Mouse (Mus musculus): ENCODE results near the gene Ovol3. TPM values are rescaled to one million over a fixed set of nuclear protein-coding genes. Genes with fewer than 3 reads are reported as not detected.

The Ovol3 gene
- polyA plus RNA-seq, 1 experiment from 2014 or later: not detected

DNA sequence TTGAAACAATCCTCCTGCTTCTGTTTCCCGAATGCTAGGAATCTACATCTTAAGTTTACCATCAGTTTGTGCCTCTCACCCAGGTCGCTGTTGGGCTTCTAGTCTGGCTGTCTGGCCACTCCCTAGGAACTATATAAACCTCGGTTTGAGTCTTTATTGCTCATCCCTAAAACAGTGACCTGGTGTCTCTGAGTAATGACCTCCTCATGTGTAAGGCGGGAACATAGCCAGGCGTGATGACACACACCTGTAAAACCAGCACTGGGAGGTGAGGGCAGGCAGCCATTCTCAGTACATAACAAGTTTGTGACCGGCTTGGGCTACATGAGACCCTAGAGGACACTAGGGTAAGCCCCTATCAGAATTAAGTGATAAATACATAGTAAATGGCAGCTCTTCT lies 40.1 kb downstream of the Ovol3 start:
- ATAC-seq (replicated peaks; ENCODE audit: low FRiP score, low TSS enrichment, low read depth): no peak
- H3K4me1 ChIP-seq (replicated peaks; ENCODE audit: control insufficient read depth, insufficient read depth, low read length): peaks cover 15% of the 10 kb centered on the region
- peaks cover 22% of the 10 kb centered on the region for H3K36me3 ChIP-seq (ENCODE audit: control insufficient read depth, insufficient read depth, low read length)
- H3K4me2 ChIP-seq (ENCODE audit: low read length): peak overlapping the region; percentile 83
- peak overlapping the region; percentile 90; the same call in 1 of the 2 replicates for H3K4me3 ChIP-seq (ENCODE audit: low read depth, low read length)
- no peak for DNase-seq (ENCODE audit: low spot score)
- H3K27me3 ChIP-seq (replicated peaks; ENCODE audit: control insufficient read depth, insufficient read depth, low read length): no peaks in the 10 kb centered on the region
- WGBS: 65% methylated on average over 6 of the region's 6 CpGs
- no peak overlapping the region for H3K27ac ChIP-seq (ENCODE audit: low read depth)
- H3K9ac ChIP-seq (ENCODE audit: low read length): peak overlapping the region; percentile 83; the same call in 1 of the 2 replicates
- H3K9me3 ChIP-seq (ENCODE audit: control insufficient read depth, low read length): no peaks in the 10 kb centered on the region

DNA sequence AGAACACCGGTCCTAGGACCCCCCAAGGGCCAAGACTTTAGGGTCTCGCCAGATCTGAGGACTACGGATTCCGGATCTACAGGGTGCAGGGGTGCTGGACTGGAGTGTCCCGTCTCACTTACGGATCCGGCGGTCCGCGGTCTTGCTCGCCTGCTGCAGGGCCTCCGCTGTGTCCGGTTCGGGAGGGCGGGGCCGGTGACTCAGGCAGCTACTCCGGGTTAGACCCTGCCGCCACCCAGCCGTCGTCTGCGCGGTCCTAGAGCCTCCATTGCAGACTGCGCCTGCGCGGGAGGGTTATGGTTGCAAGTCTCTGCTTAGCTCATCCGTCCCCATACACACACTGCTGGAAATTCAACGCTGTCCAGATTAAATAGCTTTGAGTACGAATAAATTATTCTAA lies 40.6 kb downstream of the Ovol3 start:
- ATAC-seq (replicated peaks; ENCODE audit: low FRiP score, low TSS enrichment, low read depth) (peak; percentile 83), DNase-seq (ENCODE audit: low spot score) (peak; percentile 94)
- Histone ChIP-seq H3K9ac (ENCODE audit: low read length) (peak overlapping the region; percentile 83), H3K4me1 (replicated peaks; ENCODE audit: control insufficient read depth, insufficient read depth, low read length) (peaks cover 15% of the 10 kb centered on the region), H3K36me3 (ENCODE audit: control insufficient read depth, insufficient read depth, low read length) (peaks cover 27% of the 10 kb centered on the region), H3K27me3 (replicated peaks; ENCODE audit: control insufficient read depth, insufficient read depth, low read length) (no peaks in the 10 kb centered on the region), H3K9me3 (ENCODE audit: control insufficient read depth, low read length) (no peaks in the 10 kb centered on the region), H3K27ac (ENCODE audit: low read depth) (peak overlapping the region; percentile 86), H3K4me2 (ENCODE audit: low read length) (peak overlapping the region; percentile 83), H3K4me3 (ENCODE audit: low read depth, low read length) (peak overlapping the region; percentile 90)
- under 1% methylated on average over 28 of the region's 28 CpGs for WGBS

DNA sequence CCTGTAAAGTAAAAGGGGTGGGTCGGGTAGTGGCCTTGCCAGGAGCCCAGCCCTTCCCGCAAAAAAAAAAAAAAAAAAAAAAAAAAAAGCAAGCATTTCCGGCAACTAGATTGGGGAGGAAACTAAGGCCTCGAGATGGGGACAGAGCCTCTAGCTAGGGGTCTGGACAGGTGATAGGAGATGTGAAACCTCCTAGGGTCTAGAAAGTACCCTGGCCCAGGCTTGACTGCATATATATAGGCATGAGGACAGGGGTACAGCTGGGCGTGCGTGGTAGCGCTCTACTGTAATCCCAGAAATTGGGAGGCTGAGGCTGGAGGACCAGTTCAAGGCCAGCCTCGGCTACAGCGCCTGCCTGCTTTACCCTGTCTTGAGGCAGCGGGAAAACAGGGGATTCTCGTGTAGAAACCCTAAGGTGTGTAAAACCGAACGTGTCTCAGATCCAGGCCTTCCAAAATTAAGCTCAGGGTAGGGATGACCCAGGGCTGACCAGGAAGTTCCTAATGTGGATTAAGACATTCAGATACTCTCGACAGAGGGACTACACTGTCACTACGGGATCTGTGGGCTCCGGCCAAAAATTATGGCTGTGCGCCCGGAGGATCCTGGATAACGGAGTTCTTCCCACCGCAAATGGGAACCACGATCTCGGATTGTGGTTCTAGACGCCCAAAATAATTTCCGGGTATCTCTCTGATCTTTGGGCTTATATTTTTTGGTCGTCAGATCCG lies 41.3 kb downstream of the Ovol3 start:
- Histone ChIP-seq H3K36me3 (ENCODE audit: control insufficient read depth, insufficient read depth, low read length) (peaks cover 32% of the 10 kb centered on the region), H3K9ac (ENCODE audit: low read length) (peak overlapping the region; percentile 83), H3K27ac (ENCODE audit: low read depth) (peak overlapping the region; percentile 86), H3K4me3 (ENCODE audit: low read depth, low read length) (peak overlapping the region; percentile 90), H3K9me3 (ENCODE audit: control insufficient read depth, low read length) (no peaks in the 10 kb centered on the region), H3K4me2 (ENCODE audit: low read length) (peak overlapping the region; percentile 83), H3K4me1 (replicated peaks; ENCODE audit: control insufficient read depth, insufficient read depth, low read length) (peaks cover 15% of the 10 kb centered on the region), H3K27me3 (replicated peaks; ENCODE audit: control insufficient read depth, insufficient read depth, low read length) (no peaks in the 10 kb centered on the region)
- under 1% methylated on average over 26 of the region's 26 CpGs for WGBS
- peak; percentile 9 for ATAC-seq (replicated peaks; ENCODE audit: low FRiP score, low TSS enrichment, low read depth)
- DNase-seq (ENCODE audit: low spot score): peak; percentile 85

DNA sequence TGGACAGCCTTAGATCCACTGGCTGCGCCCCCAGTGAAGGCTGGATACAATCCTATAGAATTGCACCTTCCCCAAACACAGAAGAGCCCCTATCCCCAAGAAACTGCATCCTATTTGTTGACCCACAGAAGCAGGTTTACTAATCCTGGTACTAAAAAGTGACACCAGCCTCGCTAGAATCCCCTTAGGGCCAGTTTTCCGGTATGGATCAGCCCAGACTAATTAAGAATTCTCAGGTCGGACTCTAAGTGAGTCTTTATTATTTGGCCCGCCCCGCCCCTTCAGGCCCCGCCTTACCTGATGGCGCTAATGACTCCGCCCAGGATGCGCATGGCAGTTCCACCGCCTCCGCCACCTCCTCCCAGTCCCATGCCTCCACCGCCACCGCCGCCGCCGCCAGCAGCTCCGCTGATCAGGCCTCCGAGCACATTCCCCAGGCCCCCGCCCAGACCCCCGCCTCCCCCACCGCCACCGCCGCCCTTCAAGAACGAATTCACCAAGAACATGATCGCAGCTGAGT lies 41.9 kb downstream of the Ovol3 start:
- no peaks in the 10 kb centered on the region for H3K27me3 ChIP-seq (replicated peaks; ENCODE audit: control insufficient read depth, insufficient read depth, low read length)
- H3K9ac ChIP-seq (ENCODE audit: low read length): peak overlapping the region; percentile 83
- H3K36me3 ChIP-seq (ENCODE audit: control insufficient read depth, insufficient read depth, low read length): peaks cover 38% of the 10 kb centered on the region
- DNase-seq (ENCODE audit: low spot score) (no peak), ATAC-seq (replicated peaks; ENCODE audit: low FRiP score, low TSS enrichment, low read depth) (peak; percentile 56)
- WGBS: under 1% methylated on average over 26 of the region's 26 CpGs
- no peaks in the 10 kb centered on the region for H3K9me3 ChIP-seq (ENCODE audit: control insufficient read depth, low read length)
- peak overlapping the region; percentile 83 for H3K4me2 ChIP-seq (ENCODE audit: low read length)
- H3K4me1 ChIP-seq (replicated peaks; ENCODE audit: control insufficient read depth, insufficient read depth, low read length): peaks cover 15% of the 10 kb centered on the region
- H3K4me3 ChIP-seq (ENCODE audit: low read depth, low read length): peak overlapping the region; percentile 90
- peak overlapping the region; percentile 86 for H3K27ac ChIP-seq (ENCODE audit: low read depth)

DNA sequence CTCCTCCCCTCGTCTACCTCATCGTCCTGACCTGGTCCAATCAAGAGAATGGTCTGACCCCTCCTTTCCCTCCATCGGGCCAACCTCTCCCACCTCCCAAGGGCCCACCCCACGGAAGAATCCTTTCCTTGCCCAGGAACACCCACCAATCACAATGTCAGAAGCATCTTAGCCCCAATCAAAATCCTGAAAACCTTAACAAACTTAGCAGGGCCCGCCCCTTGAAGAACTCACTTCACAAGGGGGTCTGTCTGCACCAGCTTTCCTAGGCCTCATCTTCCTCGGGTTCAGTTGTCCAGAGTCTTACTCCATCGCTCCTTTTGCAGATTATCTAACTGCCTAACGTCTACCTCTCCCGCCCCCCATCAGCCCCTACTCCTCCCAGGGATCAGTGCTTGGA lies 42.5 kb downstream of the Ovol3 start:
- H3K4me3 ChIP-seq (ENCODE audit: low read depth, low read length): peak overlapping the region; percentile 90
- ATAC-seq (replicated peaks; ENCODE audit: low FRiP score, low TSS enrichment, low read depth): peak; percentile 22; the same call in 1 of the 2 replicates
- 0 out of 2 replicates have a peak overlapping the region, but pooled peaks have one; percentile 86 for H3K27ac ChIP-seq (ENCODE audit: low read depth)
- no peaks in the 10 kb centered on the region for H3K27me3 ChIP-seq (replicated peaks; ENCODE audit: control insufficient read depth, insufficient read depth, low read length)
- H3K36me3 ChIP-seq (ENCODE audit: control insufficient read depth, insufficient read depth, low read length): peaks cover 45% of the 10 kb centered on the region
- peak overlapping the region; percentile 83 for H3K9ac ChIP-seq (ENCODE audit: low read length)
- 29% methylated on average over 9 of the region's 9 CpGs for WGBS
- H3K4me2 ChIP-seq (ENCODE audit: low read length): peak overlapping the region; percentile 83
- H3K9me3 ChIP-seq (ENCODE audit: control insufficient read depth, low read length): no peaks in the 10 kb centered on the region
- peaks cover 12% of the 10 kb centered on the region for H3K4me1 ChIP-seq (replicated peaks; ENCODE audit: control insufficient read depth, insufficient read depth, low read length)
- DNase-seq (ENCODE audit: low spot score): no peak

DNA sequence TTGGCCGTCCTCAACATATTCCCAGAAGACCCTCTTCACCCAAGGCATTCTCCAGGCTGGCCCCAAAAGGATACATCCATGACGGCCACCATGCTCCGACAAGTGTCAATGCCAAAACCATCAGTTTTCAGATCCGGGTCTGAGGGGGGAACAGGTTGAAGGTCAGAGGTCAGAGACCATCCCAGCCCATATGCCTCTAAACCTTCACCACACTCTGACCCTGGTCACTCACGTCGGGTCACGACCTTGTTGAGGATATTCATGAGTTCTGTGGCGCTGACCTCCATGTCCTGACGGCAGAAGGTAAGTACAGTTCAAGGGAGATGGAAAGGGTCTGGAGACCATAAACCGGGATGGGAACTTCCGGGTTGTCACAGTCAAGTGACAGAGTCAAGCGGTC lies 43.4 kb downstream of the Ovol3 start:
- H3K36me3 ChIP-seq (ENCODE audit: control insufficient read depth, insufficient read depth, low read length): peaks cover 54% of the 10 kb centered on the region

DNA sequence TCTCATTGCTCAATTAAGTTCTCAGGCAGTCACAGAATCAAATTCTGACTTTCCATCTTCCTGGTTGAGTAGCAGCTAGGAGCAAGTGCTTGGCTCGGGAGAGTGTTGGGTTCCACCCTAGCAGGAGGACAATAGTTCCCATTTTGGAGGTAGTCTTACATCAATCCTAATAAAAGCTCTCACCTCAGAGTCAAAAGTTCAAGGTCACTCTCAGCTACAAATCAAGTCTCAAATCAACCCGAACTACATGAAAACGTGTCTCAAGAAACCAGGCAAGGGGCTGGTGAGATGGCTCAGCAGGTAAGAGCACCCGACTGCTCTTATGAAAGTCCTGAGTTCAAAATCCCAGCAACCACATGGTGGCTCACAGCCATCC lies 46.4 kb downstream of the Ovol3 start:
- no peak for DNase-seq (ENCODE audit: low spot score)
- no peak overlapping the region for H3K4me2 ChIP-seq (ENCODE audit: low read length)
- H3K27me3 ChIP-seq (replicated peaks; ENCODE audit: control insufficient read depth, insufficient read depth, low read length): no peaks in the 10 kb centered on the region
- ATAC-seq (replicated peaks; ENCODE audit: low FRiP score, low TSS enrichment, low read depth): no peak
- no peaks in the 10 kb centered on the region for H3K9me3 ChIP-seq (ENCODE audit: control insufficient read depth, low read length)
- H3K36me3 ChIP-seq (ENCODE audit: control insufficient read depth, insufficient read depth, low read length): peaks cover 75% of the 10 kb centered on the region
- H3K27ac ChIP-seq (ENCODE audit: low read depth): no peak overlapping the region
- WGBS: 84% methylated on average over 4 of the region's 4 CpGs
- H3K4me3 ChIP-seq (ENCODE audit: low read depth, low read length): no peak overlapping the region
- no peak overlapping the region for H3K9ac ChIP-seq (ENCODE audit: low read length)
- peaks cover 13% of the 10 kb centered on the region for H3K4me1 ChIP-seq (replicated peaks; ENCODE audit: control insufficient read depth, insufficient read depth, low read length)

More for the DNA sequence above, 43.4 kb downstream of the Ovol3 start:
- Histone ChIP-seq H3K27me3 (replicated peaks; ENCODE audit: control insufficient read depth, insufficient read depth, low read length) (no peaks in the 10 kb centered on the region), H3K27ac (ENCODE audit: low read depth) (no peak overlapping the region), H3K4me3 (ENCODE audit: low read depth, low read length) (no peak overlapping the region), H3K9ac (ENCODE audit: low read length) (no peak overlapping the region), H3K4me1 (replicated peaks; ENCODE audit: control insufficient read depth, insufficient read depth, low read length) (peaks cover 12% of the 10 kb centered on the region), H3K9me3 (ENCODE audit: control insufficient read depth, low read length) (no peaks in the 10 kb centered on the region), H3K4me2 (ENCODE audit: low read length) (no peak overlapping the region)
- 89% methylated on average over 12 of the region's 12 CpGs for WGBS
- DNase-seq (ENCODE audit: low spot score) (no peak), ATAC-seq (replicated peaks; ENCODE audit: low FRiP score, low TSS enrichment, low read depth) (no peak)

DNA sequence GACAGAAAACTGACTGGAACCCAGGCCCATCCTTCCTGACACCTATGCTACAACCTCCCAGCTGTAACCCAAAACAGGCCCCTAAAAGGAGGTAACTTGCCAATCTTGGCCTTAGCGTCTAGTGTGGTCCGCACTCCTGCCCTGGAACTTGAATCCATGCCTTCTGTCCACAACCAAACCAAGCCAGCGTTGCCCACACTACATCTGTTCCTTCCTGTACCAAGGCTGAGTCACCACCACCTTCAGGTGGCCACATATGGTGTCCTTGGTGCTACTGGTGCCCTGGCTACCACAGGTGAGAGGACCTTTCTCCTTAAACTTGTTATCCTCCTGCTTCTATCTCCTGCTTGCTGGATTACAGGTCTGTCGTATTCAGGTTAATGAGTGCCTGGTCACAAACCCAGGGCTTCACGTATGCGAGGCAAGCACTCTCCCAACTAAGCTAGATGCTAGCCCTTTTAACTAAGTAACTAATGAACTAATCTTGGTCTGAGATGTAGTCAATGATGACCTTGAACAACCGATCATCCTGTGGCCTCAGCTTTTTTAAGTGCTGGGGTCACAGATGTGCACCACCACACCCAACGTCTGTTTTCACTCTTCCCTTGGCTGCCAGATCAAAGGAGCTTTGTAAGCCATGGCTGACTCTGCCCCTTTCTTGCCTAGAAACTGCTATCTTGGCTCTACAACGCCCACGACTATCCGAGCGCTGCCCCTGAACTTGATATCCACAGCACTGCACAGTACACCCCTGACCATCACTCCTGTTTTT lies 47.0 kb downstream of the Ovol3 start:
- 76% methylated on average over 12 of the region's 12 CpGs for WGBS
- Histone ChIP-seq H3K36me3 (ENCODE audit: control insufficient read depth, insufficient read depth, low read length) (peaks cover 75% of the 10 kb centered on the region), H3K4me2 (ENCODE audit: low read length) (no peak overlapping the region)

More for the DNA sequence above, 47.0 kb downstream of the Ovol3 start:
- Histone ChIP-seq H3K4me1 (replicated peaks; ENCODE audit: control insufficient read depth, insufficient read depth, low read length) (peaks cover 14% of the 10 kb centered on the region), H3K9ac (ENCODE audit: low read length) (no peak overlapping the region), H3K27me3 (replicated peaks; ENCODE audit: control insufficient read depth, insufficient read depth, low read length) (no peaks in the 10 kb centered on the region), H3K4me3 (ENCODE audit: low read depth, low read length) (no peak overlapping the region), H3K27ac (ENCODE audit: low read depth) (no peak overlapping the region), H3K9me3 (ENCODE audit: control insufficient read depth, low read length) (no peaks in the 10 kb centered on the region)
- DNase-seq (ENCODE audit: low spot score) (no peak), ATAC-seq (replicated peaks; ENCODE audit: low FRiP score, low TSS enrichment, low read depth) (no peak)
